Mouse (Mus musculus) heart, adult 2 months (tissue): ENCODE data around the gene Bcdin3d.

Experiments used
- CTCF ChIP-seq: fragments of 200-600 bp; IDR thresholded peaks from 2 replicates; pipeline ENCODE4 v1.8.1; 2022; ENCODE audit warnings: antibody characterized with exemption, mild to moderate bottlenecking, moderate library complexity
- EP300 ChIP-seq: fragments of 200-500 bp; IDR thresholded peaks from 2 replicates; pipeline ENCODE4 v1.6.1; 2011; ENCODE audit warnings: low read depth, low read length, control low read depth; ENCODE audit not compliant: insufficient read depth
- POLR2A ChIP-seq: fragments of 200-500 bp; IDR thresholded peaks from 2 replicates; pipeline ENCODE4 v1.6.1; 2011; ENCODE audit warnings: mild to moderate bottlenecking, low read depth, low read length, control low read depth; ENCODE audit not compliant: insufficient read depth

DNA sequence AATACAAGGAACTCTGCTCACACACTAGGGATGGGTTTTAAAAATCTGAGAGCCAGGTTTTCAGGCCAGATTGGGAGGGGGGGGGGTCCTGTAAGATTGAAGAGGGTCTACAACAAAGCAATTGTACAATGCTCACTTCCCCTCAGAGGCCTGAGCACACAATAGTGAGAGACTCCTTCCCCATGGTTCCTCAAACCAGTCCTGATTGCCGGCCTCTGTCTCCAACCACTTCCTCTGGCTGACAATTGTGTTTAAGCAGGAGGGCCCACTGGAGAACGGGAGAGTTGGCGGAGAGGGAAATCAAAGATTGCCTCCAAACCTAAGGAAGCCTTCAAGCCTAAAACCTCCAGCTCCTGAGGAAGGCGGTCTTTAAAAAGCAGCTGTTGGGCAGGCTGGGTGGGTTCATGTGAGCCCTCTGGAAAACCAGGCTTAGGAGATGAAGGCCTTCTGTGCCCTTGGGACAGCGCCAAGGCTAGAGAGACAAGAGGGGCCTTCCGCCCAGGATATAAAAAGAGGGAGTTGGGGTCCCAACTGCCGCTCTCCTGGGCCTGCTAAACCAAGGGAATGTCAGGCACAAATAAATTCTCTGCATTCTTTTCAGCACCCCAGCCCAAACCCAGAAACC, 18.1 kb downstream of the Bcdin3d start:
- TF ChIP-seq CTCF (no peak), POLR2A (no peak), EP300 (no peak)
